Mouse (Mus musculus): ENCODE measurements at regions not wholly inside any gene's neighbourhood (a gene's known extent, or its start where the extent isn't known, plus 50 kb on each side); places are given as distances from the start of the nearest gene placed in this dataset.

- no peaks in the 10 kb centered on the region for H3K36me3 ChIP-seq (ENCODE audit: control insufficient read depth, insufficient read depth, low read length)
- no peak for ATAC-seq (ENCODE audit: low FRiP score)
Observed at GRCm38 (mm10) chr14:16962216-16962826, 143.4 kb upstream of the Rarb start.

GRCm38 (mm10) chr14:16957802-16958201 lies 138.8 kb upstream of the Rarb start:
- Histone ChIP-seq H3K36me3 (ENCODE audit: control insufficient read depth, insufficient read depth, low read length) (no peaks in the 10 kb centered on the region), H3K4me1 (replicated peaks; ENCODE audit: control insufficient read depth, insufficient read depth, low read length) (no peaks in the 10 kb centered on the region), H3K9me3 (ENCODE audit: control insufficient read depth, low read length) (no peaks in the 10 kb centered on the region), H3K9ac (ENCODE audit: low read depth, low read length) (no peak overlapping the region), H3K27ac (ENCODE audit: low read depth, low read length) (no peak overlapping the region), H3K4me3 (ENCODE audit: low read depth, low read length) (no peak overlapping the region), H3K27me3 (ENCODE audit: control insufficient read depth, insufficient read depth, low read length) (no peaks in the 10 kb centered on the region), H3K4me2 (replicated peaks; ENCODE audit: low read depth, low read length) (no peak overlapping the region)
- WGBS: 72% methylated on average over 3 of the region's 3 CpGs
- DNase-seq (ENCODE audit: low spot score): no peak
- ATAC-seq (ENCODE audit: low FRiP score): no peak

More at GRCm38 (mm10) chr14:16962216-16962826, 143.4 kb upstream of the Rarb start:
- DNase-seq (ENCODE audit: low spot score): no peak
- Histone ChIP-seq H3K4me3 (ENCODE audit: low read depth, low read length) (no peak overlapping the region), H3K9me3 (ENCODE audit: control insufficient read depth, low read length) (no peaks in the 10 kb centered on the region), H3K27ac (ENCODE audit: low read depth, low read length) (no peak overlapping the region), H3K4me2 (replicated peaks; ENCODE audit: low read depth, low read length) (no peak overlapping the region), H3K9ac (ENCODE audit: low read depth, low read length) (no peak overlapping the region), H3K4me1 (replicated peaks; ENCODE audit: control insufficient read depth, insufficient read depth, low read length) (no peaks in the 10 kb centered on the region), H3K27me3 (ENCODE audit: control insufficient read depth, insufficient read depth, low read length) (no peaks in the 10 kb centered on the region)
- WGBS: 75% methylated on average over 3 of the region's 3 CpGs

- H3K27me3 ChIP-seq (ENCODE audit: control insufficient read depth, insufficient read depth, low read length): no peaks in the 10 kb centered on the region
- WGBS: 86% methylated on average over 6 of the region's 6 CpGs
- no peak overlapping the region for H3K9ac ChIP-seq (ENCODE audit: low read depth, low read length)
- no peak overlapping the region for H3K4me3 ChIP-seq (ENCODE audit: low read depth, low read length)
- DNase-seq (ENCODE audit: low spot score) (no peak), ATAC-seq (ENCODE audit: low FRiP score) (no peak)
- H3K4me1 ChIP-seq (replicated peaks; ENCODE audit: control insufficient read depth, insufficient read depth, low read length): no peaks in the 10 kb centered on the region
- H3K36me3 ChIP-seq (ENCODE audit: control insufficient read depth, insufficient read depth, low read length): no peaks in the 10 kb centered on the region
- H3K9me3 ChIP-seq (ENCODE audit: control insufficient read depth, low read length): no peaks in the 10 kb centered on the region
- no peak overlapping the region for H3K27ac ChIP-seq (ENCODE audit: low read depth, low read length)
- no peak overlapping the region for H3K4me2 ChIP-seq (replicated peaks; ENCODE audit: low read depth, low read length)
Observed at GRCm38 (mm10) chr14:16954511-16955443, 135.8 kb upstream of the Rarb start.

- Histone ChIP-seq H3K36me3 (ENCODE audit: control insufficient read depth, insufficient read depth, low read length) (no peaks in the 10 kb centered on the region), H3K9me3 (ENCODE audit: control insufficient read depth, low read length) (no peaks in the 10 kb centered on the region), H3K9ac (ENCODE audit: low read depth, low read length) (no peak overlapping the region), H3K27ac (ENCODE audit: low read depth, low read length) (no peak overlapping the region), H3K4me2 (replicated peaks; ENCODE audit: low read depth, low read length) (no peak overlapping the region), H3K27me3 (ENCODE audit: control insufficient read depth, insufficient read depth, low read length) (no peaks in the 10 kb centered on the region), H3K4me1 (replicated peaks; ENCODE audit: control insufficient read depth, insufficient read depth, low read length) (no peaks in the 10 kb centered on the region), H3K4me3 (ENCODE audit: low read depth, low read length) (no peak overlapping the region)
- 82% methylated on average over 1 of the region's 1 CpGs for WGBS
- ATAC-seq (ENCODE audit: low FRiP score): no peak
- no peak for DNase-seq (ENCODE audit: low spot score)
Observed at GRCm38 (mm10) chr14:16948736-16949135, 129.8 kb upstream of the Rarb start.

GRCm38 (mm10) chr14:16944441-16944840 lies 125.5 kb upstream of the Rarb start:
- Histone ChIP-seq H3K9ac (ENCODE audit: low read depth, low read length) (no peak overlapping the region), H3K36me3 (ENCODE audit: control insufficient read depth, insufficient read depth, low read length) (no peaks in the 10 kb centered on the region), H3K4me2 (replicated peaks; ENCODE audit: low read depth, low read length) (no peak overlapping the region), H3K4me3 (ENCODE audit: low read depth, low read length) (no peak overlapping the region), H3K27ac (ENCODE audit: low read depth, low read length) (no peak overlapping the region), H3K27me3 (ENCODE audit: control insufficient read depth, insufficient read depth, low read length) (no peaks in the 10 kb centered on the region), H3K4me1 (replicated peaks; ENCODE audit: control insufficient read depth, insufficient read depth, low read length) (no peaks in the 10 kb centered on the region), H3K9me3 (ENCODE audit: control insufficient read depth, low read length) (no peaks in the 10 kb centered on the region)
- DNase-seq (ENCODE audit: low spot score) (no peak), ATAC-seq (ENCODE audit: low FRiP score) (no peak)
- 84% methylated on average over 1 of the region's 1 CpGs for WGBS

- no peak overlapping the region for H3K9ac ChIP-seq (ENCODE audit: low read depth, low read length)
- H3K4me2 ChIP-seq (replicated peaks; ENCODE audit: low read depth, low read length): no peak overlapping the region
- no peak overlapping the region for H3K4me3 ChIP-seq (ENCODE audit: low read depth, low read length)
- H3K27me3 ChIP-seq (ENCODE audit: control insufficient read depth, insufficient read depth, low read length): no peaks in the 10 kb centered on the region
- no peaks in the 10 kb centered on the region for H3K4me1 ChIP-seq (replicated peaks; ENCODE audit: control insufficient read depth, insufficient read depth, low read length)
- no peak for ATAC-seq (ENCODE audit: low FRiP score)
- no peak overlapping the region for H3K27ac ChIP-seq (ENCODE audit: low read depth, low read length)
- 79% methylated on average over 5 of the region's 5 CpGs for WGBS
- H3K36me3 ChIP-seq (ENCODE audit: control insufficient read depth, insufficient read depth, low read length): no peaks in the 10 kb centered on the region
- no peaks in the 10 kb centered on the region for H3K9me3 ChIP-seq (ENCODE audit: control insufficient read depth, low read length)
- no peak for DNase-seq (ENCODE audit: low spot score)
Observed at GRCm38 (mm10) chr14:16943531-16943930, 124.6 kb upstream of the Rarb start.

GRCm38 (mm10) chr14:16927136-16927535 lies 108.2 kb upstream of the Rarb start:
- H3K4me1 ChIP-seq (replicated peaks; ENCODE audit: control insufficient read depth, insufficient read depth, low read length): no peaks in the 10 kb centered on the region
- no peak overlapping the region for H3K4me3 ChIP-seq (ENCODE audit: low read depth, low read length)
- H3K4me2 ChIP-seq (replicated peaks; ENCODE audit: low read depth, low read length): no peak overlapping the region
- H3K36me3 ChIP-seq (ENCODE audit: control insufficient read depth, insufficient read depth, low read length): no peaks in the 10 kb centered on the region
- H3K9ac ChIP-seq (ENCODE audit: low read depth, low read length): no peak overlapping the region
- H3K9me3 ChIP-seq (ENCODE audit: control insufficient read depth, low read length): no peaks in the 10 kb centered on the region
- DNase-seq (ENCODE audit: low spot score) (no peak), ATAC-seq (ENCODE audit: low FRiP score) (no peak)
- H3K27ac ChIP-seq (ENCODE audit: low read depth, low read length): no peak overlapping the region
- no peaks in the 10 kb centered on the region for H3K27me3 ChIP-seq (ENCODE audit: control insufficient read depth, insufficient read depth, low read length)
- WGBS: 98% methylated on average over 2 of the region's 2 CpGs

- Histone ChIP-seq H3K9me3 (ENCODE audit: control insufficient read depth, low read length) (no peaks in the 10 kb centered on the region), H3K27me3 (ENCODE audit: control insufficient read depth, insufficient read depth, low read length) (no peaks in the 10 kb centered on the region), H3K4me2 (replicated peaks; ENCODE audit: low read depth, low read length) (no peak overlapping the region), H3K27ac (ENCODE audit: low read depth, low read length) (0 out of 2 replicates have a peak overlapping the region, but pooled peaks have one; percentile 21), H3K36me3 (ENCODE audit: control insufficient read depth, insufficient read depth, low read length) (no peaks in the 10 kb centered on the region), H3K9ac (ENCODE audit: low read depth, low read length) (no peak overlapping the region), H3K4me1 (replicated peaks; ENCODE audit: control insufficient read depth, insufficient read depth, low read length) (no peaks in the 10 kb centered on the region; the same call in 1 of the 2 replicates), H3K4me3 (ENCODE audit: low read depth, low read length) (no peak overlapping the region)
- DNase-seq (ENCODE audit: low spot score) (peak; percentile 36), ATAC-seq (ENCODE audit: low FRiP score) (peak; percentile 89)
- WGBS: 43% methylated on average over 9 of the region's 9 CpGs
Observed at GRCm38 (mm10) chr14:16901534-16902147, 82.7 kb upstream of the Rarb start.

Measured in hindbrain, embryonic 11.5 days (tissue).